Mouse (Mus musculus) limb, embryonic 13.5 days (tissue): ENCODE data around the gene Anxa1. TPM values are rescaled to one million over a fixed set of nuclear protein-coding genes. Genes with fewer than 3 reads are reported as not detected.

Experiments
- ATAC-seq: fragments of 200-750 bp; cut with Nextera tagmentation; 2 replicates; pipeline ENCODE4 v1.8.0; 2017; ENCODE audit warnings: low read depth, moderate number of reproducible peaks, moderate TSS enrichment; ENCODE audit not compliant: low FRiP score
- H3K27ac ChIP-seq: fragments of 300-500 bp; sonication (generic); 2 replicates; pipeline ENCODE4 v1.5.1; 2015; ENCODE audit warnings: inconsistent platforms, mild to moderate bottlenecking, moderate library complexity
- H3K27me3 ChIP-seq: fragments of 300-500 bp; sonication (generic); 2 replicates; pipeline ENCODE4 v1.6.1; 2015; ENCODE audit warnings: mild to moderate bottlenecking, inconsistent platforms
- H3K36me3 ChIP-seq: fragments of 300-500 bp; sonication (generic); 2 replicates; pipeline ENCODE4 v1.6.1; 2015; ENCODE audit warnings: inconsistent platforms, mild to moderate bottlenecking, moderate library complexity
- H3K4me1 ChIP-seq: fragments of 300-500 bp; sonication (generic); 2 replicates; pipeline ENCODE4 v1.6.1; 2015; ENCODE audit warnings: inconsistent platforms
- H3K4me2 ChIP-seq: fragments of 300-500 bp; sonication (generic); replicated peaks from 2 replicates; pipeline ENCODE4 v1.6.1; 2015; ENCODE audit warnings: inconsistent platforms, mild to moderate bottlenecking, moderate library complexity
- H3K4me3 ChIP-seq: fragments of 300-500 bp; sonication (generic); 2 replicates; pipeline ENCODE4 v1.5.1; 2015; ENCODE audit warnings: moderate library complexity, mild to moderate bottlenecking, inconsistent platforms
- H3K9ac ChIP-seq: fragments of 300-500 bp; sonication (generic); 2 replicates; pipeline ENCODE4 v1.6.1; 2015; ENCODE audit warnings: mild to moderate bottlenecking, inconsistent platforms
- H3K9me3 ChIP-seq: fragments of 300-500 bp; sonication (generic); 2 replicates; pipeline ENCODE4 v1.6.1; 2016; ENCODE audit warnings: inconsistent platforms
- WGBS: fragments of 180-500 bp; shearing (Covaris S2); methylation state at CpG from one replicate; pipeline ENCODE4 v1.1.7; 2015; 5-methylcytosine and 5-hydroxymethylcytosine counted together
- polyA plus RNA-seq: library from polyadenylated mRNA; unstranded; fragments of >200 nt; fragmentation: Nextera tagmentation; extraction: Ambion mirVana; gene quantifications from 2 replicates; pipeline ENCODE4 v1.2.1, GENCODE M21; 2015

Anxa1 gene
- polyA plus RNA-seq, 1 experiment from 2014 or later, result 67.4 TPM

DNA sequence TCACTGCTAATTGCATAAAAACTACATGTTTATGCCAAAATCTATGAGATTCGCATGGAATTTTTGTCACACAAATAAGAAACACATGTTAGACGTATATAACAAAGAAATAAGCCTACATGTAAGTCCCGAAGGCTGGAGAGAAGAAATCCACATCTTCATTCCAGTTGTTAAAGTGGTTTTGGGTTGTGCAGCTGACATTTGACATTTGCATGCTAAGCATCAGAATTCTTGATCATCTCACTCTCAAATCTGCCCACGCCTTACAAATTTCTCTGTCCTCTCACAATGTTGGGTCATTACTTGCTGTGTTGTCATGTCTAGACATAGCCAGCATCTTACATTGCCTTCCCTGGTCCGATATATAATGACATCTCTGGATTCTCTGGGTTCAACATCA is 24.2 kb downstream of the Anxa1 start:
- Histone ChIP-seq H3K27ac (no peak overlapping the region), H3K4me3 (no peak overlapping the region)

DNA sequence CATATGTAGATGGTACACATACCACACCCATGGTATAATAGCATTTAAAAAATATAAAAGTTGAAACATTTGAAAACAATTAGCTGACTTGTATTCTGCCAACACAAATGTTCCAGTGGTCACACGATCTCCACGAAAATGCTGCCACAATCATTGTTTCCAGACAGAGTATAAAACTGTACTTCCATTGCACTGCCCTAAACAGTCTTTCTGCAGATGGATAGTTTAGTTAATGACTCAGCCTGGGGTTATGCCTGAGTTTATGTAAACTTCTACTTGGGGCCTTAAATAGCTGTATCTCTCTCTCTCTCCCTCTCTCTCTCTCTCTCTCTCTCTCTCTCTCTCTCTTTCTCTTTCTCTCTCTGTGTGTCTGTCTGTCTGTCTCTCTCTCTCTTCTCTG is 24.7 kb downstream of the Anxa1 start:
- H3K36me3 ChIP-seq, result no peaks in the 10 kb centered on the region
- H3K27me3 ChIP-seq, result no peaks in the 10 kb centered on the region
- no peaks in the 10 kb centered on the region for H3K9me3 ChIP-seq
- no peak overlapping the region for H3K9ac ChIP-seq
- H3K4me3 ChIP-seq, result no peak overlapping the region
- H3K4me2 ChIP-seq, result no peak overlapping the region
- no peaks in the 10 kb centered on the region for H3K4me1 ChIP-seq
- peak; percentile 61; the same call in 1 of the 2 replicates for ATAC-seq
- 32% methylated on average over 2 of the region's 2 CpGs for WGBS
- no peak overlapping the region for H3K27ac ChIP-seq

More for the DNA sequence above, 24.2 kb downstream of the Anxa1 start:
- WGBS, result 62% methylated on average over 5 of the region's 5 CpGs
- no peak overlapping the region for H3K9ac ChIP-seq
- H3K4me1 ChIP-seq, result no peaks in the 10 kb centered on the region
- no peak overlapping the region for H3K4me2 ChIP-seq
- no peak for ATAC-seq
- H3K9me3 ChIP-seq, result no peaks in the 10 kb centered on the region
- no peaks in the 10 kb centered on the region for H3K36me3 ChIP-seq
- H3K27me3 ChIP-seq, result no peaks in the 10 kb centered on the region

DNA sequence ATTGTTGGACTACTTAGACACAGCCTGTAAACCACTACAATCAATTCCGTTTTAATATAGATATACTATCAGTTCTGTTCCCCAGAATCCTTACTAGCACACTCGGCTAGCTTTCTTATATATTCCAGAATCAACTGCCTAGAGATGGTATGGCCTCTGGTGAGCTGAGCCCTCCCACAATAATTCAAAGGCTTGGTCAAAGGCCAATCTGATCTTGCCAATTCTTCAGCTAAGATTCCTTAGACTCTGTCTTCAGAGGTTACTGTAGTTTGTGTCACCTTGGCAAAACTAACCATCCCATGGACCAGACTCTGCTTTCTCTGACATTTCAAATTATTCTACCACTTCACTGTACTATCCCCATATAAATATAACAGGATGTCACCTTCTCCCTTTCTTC is 25.4 kb downstream of the Anxa1 start:
- H3K4me3 ChIP-seq, result no peak overlapping the region
- H3K4me2 ChIP-seq, result no peak overlapping the region
- H3K4me1 ChIP-seq, result no peaks in the 10 kb centered on the region
- no peak overlapping the region for H3K9ac ChIP-seq
- no peak overlapping the region for H3K27ac ChIP-seq
- H3K9me3 ChIP-seq, result no peaks in the 10 kb centered on the region
- no peaks in the 10 kb centered on the region for H3K27me3 ChIP-seq
- ATAC-seq, result no peak
- WGBS, result 78% methylated on average over 2 of the region's 2 CpGs
- H3K36me3 ChIP-seq, result no peaks in the 10 kb centered on the region

DNA sequence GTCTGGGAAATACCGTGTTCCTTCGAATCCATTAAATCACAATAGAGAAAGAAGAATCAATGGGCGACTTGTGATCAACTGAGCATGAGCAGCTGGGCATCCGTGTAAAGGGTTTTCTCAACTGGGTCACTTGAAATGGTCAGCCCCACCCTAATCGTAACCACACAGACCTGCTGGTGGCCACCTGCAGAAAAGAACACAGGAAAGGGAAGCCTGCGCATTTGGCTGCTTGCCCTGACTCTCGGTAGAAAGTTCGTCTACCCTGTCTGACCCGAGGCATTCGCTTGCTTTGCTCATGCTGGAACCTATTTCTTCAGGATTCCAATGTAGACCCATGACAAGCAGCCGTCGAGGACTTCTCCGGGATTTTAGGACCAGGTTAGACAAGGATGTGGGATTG is 25.8 kb downstream of the Anxa1 start:
- Histone ChIP-seq H3K4me3 (no peak overlapping the region), H3K4me1 (no peaks in the 10 kb centered on the region), H3K27me3 (no peaks in the 10 kb centered on the region), H3K9ac (no peak overlapping the region), H3K9me3 (no peaks in the 10 kb centered on the region), H3K27ac (no peak overlapping the region), H3K36me3 (no peaks in the 10 kb centered on the region), H3K4me2 (no peak overlapping the region)
- ATAC-seq, result no peak
- WGBS, result 80% methylated on average over 13 of the region's 13 CpGs

DNA sequence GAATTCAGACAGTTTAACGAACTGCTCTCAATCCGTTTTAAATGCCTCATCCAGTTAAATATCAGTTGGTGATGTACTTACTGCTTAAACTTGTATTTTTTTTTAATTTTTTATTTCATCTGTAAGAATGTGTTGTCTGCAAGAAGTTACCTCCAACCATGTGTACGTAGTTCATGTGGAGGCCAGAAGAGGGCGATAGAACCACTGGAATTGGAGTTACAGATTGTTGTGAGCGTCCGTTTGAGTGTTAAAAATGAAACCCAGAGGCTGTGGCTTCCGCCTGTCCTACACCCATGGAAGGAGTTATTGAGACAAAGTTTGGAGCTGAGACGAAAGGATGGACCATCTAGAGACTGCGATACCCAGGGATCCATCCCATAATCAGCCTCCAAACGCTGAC is 27.5 kb downstream of the Anxa1 start:
- no peaks in the 10 kb centered on the region for H3K27me3 ChIP-seq
- H3K36me3 ChIP-seq, result no peaks in the 10 kb centered on the region
- WGBS, result 71% methylated on average over 10 of the region's 10 CpGs
- no peak overlapping the region for H3K4me2 ChIP-seq
- no peak for ATAC-seq
- H3K9ac ChIP-seq, result no peak overlapping the region
- no peak overlapping the region for H3K27ac ChIP-seq
- no peak overlapping the region for H3K4me3 ChIP-seq
- H3K4me1 ChIP-seq, result no peaks in the 10 kb centered on the region
- no peaks in the 10 kb centered on the region for H3K9me3 ChIP-seq

DNA sequence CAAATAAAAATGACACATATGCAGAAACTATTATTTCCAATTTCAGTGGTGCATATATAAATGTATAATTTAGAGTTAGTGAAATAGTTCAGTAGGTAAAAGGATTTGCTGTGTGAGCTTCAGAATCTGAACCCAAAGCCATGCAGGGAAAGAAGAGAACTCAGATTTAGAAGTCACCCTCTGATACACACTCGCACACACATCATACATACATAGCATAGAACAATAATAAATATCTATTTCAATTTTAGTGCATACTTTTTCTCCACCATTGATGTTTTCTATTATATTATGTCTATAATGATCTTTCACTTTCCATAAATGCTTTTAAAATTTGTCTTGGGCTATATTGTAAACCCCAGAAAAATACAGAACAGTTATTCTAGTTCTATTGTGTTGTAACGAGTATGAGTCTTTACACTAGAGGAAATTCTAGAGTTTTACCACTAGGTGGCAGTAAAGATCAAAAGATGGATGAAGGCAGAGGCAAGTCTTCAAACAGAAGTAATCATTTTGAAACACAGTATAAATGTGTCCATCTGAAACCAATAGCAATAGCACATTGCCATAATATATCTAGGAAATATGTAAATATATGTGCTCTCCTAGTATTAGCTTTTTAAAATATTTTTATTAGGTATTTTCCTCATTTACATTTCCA is 28.7 kb downstream of the Anxa1 start:
- peak; percentile 63; the same call in 1 of the 2 replicates for ATAC-seq
- 49% methylated on average over 2 of the region's 2 CpGs for WGBS

DNA sequence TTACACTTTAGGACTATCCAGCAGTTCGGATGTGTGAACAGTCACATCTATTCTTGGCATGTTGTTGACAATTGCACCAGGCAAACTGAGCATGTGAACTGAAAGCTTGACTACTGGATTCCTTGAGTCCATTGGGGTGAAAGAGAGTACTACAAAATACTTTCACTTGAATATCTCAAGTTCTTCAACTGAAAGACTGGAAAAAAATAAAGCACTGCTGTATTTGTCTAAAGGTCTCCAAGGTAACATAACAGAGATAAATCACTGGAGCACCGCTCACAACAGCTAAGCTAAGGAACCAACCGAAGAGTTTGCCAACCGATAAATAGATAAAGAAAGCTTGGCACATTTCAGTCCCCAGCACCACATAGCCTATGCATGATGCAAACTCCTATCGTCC is 32.1 kb downstream of the Anxa1 start:
- no peak overlapping the region for H3K4me3 ChIP-seq

More for the DNA sequence above, 28.7 kb downstream of the Anxa1 start:
- Histone ChIP-seq H3K4me1 (no peaks in the 10 kb centered on the region), H3K27me3 (no peaks in the 10 kb centered on the region), H3K4me2 (no peak overlapping the region), H3K36me3 (no peaks in the 10 kb centered on the region), H3K9me3 (no peaks in the 10 kb centered on the region), H3K4me3 (no peak overlapping the region), H3K9ac (no peak overlapping the region), H3K27ac (no peak overlapping the region)

DNA sequence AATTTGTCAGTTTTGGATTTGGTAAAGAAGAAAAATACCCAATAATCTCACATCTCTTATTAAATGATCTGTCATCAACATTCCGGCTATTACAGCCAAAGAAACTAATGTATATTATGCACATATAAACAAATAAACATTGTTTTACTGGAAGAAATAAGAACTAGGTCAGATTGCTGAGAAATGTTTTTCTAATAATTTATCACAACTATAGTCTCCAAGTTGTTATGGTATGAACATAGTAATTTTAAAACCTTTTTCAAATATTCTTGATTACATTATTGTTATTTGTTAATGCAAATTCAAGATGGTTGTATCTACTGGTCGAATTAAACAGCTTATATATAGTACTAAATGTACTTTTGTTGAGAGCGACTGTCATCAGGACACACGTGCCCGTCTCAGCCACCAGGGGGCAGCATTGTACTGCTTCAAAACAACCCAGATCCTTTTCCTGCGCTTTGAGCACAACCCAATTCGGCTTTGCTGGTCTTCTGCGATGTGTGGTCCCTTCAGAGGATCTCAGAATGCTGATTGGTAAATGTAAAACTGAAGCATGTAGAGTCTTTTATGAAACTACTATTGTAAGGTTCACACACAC is 45.3 kb downstream of the Anxa1 start:
- peak; percentile 77 for ATAC-seq
- 11% methylated on average over 8 of the region's 8 CpGs for WGBS

More for the DNA sequence above, 32.1 kb downstream of the Anxa1 start:
- Histone ChIP-seq H3K27me3 (no peaks in the 10 kb centered on the region), H3K4me1 (no peaks in the 10 kb centered on the region), H3K9ac (no peak overlapping the region), H3K9me3 (no peaks in the 10 kb centered on the region), H3K27ac (no peak overlapping the region), H3K4me2 (no peak overlapping the region), H3K36me3 (no peaks in the 10 kb centered on the region)
- WGBS, result 84% methylated on average over 5 of the region's 5 CpGs
- no peak for ATAC-seq

DNA sequence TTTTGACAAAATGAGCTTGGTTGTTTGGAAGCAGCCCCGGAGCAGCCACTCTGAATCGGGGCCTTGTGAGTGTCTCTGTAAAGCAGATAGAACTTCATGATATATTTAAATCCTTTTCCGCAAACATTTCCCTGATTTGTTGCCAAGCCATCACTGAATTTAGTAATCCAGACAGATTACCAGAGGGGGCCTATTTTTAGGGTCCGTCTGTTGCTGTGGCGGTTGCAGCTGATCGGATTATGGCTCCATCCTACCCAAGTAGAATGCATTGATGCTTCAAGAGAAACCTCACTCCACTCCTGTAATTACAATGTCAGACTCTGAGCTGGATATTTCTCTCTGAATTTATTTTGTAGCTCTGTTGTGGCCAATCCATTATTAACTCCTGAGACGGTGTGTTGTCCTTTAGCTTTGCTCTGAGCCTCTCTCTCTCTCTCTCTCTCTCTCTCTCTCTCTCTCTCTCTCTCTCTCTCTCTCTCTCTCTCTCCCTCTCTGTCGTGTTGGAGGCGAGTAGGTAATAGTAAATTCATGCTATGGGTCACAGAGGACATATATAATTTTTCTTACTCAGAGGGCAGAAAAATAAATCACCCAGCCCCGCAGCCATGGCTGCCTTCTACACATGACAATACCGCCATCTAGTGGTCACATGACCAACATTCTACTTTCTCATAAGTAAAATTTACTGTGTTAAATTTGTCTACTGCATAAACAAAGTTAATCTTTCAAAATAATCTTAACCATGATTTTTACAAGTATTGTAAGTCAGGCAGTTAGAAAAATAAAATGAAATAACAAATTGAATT is 46.0 kb downstream of the Anxa1 start:
- Histone ChIP-seq H3K9ac (no peak overlapping the region), H3K27me3 (no peaks in the 10 kb centered on the region), H3K4me2 (no peak overlapping the region; the same call in 1 of the 2 replicates), H3K9me3 (0 out of 2 replicates have a peak, but pooled peaks cover 4% of the 10 kb centered on the region), H3K27ac (no peak overlapping the region), H3K4me3 (no peak overlapping the region), H3K36me3 (no peaks in the 10 kb centered on the region), H3K4me1 (no peaks in the 10 kb centered on the region)
- peak; percentile 72 for ATAC-seq
- WGBS, result 48% methylated on average over 11 of the region's 11 CpGs

More for the DNA sequence above, 45.3 kb downstream of the Anxa1 start:
- no peaks in the 10 kb centered on the region for H3K36me3 ChIP-seq
- no peak overlapping the region for H3K4me2 ChIP-seq
- no peaks in the 10 kb centered on the region for H3K27me3 ChIP-seq
- H3K9ac ChIP-seq, result no peak overlapping the region
- no peak overlapping the region for H3K27ac ChIP-seq
- no peaks in the 10 kb centered on the region for H3K4me1 ChIP-seq
- no peaks in the 10 kb centered on the region for H3K9me3 ChIP-seq
- no peak overlapping the region for H3K4me3 ChIP-seq

DNA sequence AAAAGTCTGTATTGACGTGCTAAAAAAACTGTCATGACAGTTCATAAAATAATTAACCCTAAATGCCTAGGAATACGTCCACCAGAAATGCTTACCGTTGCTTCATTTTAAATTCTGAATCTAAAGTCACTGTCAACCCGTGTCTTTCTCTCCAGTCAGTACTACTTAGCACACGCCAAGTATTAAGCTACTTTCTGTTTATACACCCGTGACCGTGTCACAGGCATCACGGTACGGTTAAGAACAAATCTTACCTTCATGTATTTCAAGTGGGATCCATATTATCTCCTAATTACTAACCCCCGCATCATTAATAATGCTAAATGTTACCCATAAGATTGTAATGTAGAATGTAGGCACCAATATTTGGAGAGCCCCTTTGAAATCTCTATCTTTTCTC is 46.7 kb downstream of the Anxa1 start:
- 82% methylated on average over 10 of the region's 10 CpGs for WGBS
- no peak overlapping the region for H3K4me3 ChIP-seq
- no peak overlapping the region for H3K27ac ChIP-seq

More for the DNA sequence above, 46.7 kb downstream of the Anxa1 start:
- H3K9ac ChIP-seq, result no peak overlapping the region
- ATAC-seq, result no peak
- no peak overlapping the region for H3K4me2 ChIP-seq
- 0 out of 2 replicates have a peak, but pooled peaks cover 4% of the 10 kb centered on the region for H3K9me3 ChIP-seq
- no peaks in the 10 kb centered on the region for H3K36me3 ChIP-seq
- no peaks in the 10 kb centered on the region for H3K27me3 ChIP-seq
- no peaks in the 10 kb centered on the region for H3K4me1 ChIP-seq
